Mouse (Mus musculus): Measurements from ENCODE around the gene Gp1ba.
A peak's percentile ranks its signal among the peaks of the same experiment; 100 is the strongest.

Gp1ba gene

DNA sequence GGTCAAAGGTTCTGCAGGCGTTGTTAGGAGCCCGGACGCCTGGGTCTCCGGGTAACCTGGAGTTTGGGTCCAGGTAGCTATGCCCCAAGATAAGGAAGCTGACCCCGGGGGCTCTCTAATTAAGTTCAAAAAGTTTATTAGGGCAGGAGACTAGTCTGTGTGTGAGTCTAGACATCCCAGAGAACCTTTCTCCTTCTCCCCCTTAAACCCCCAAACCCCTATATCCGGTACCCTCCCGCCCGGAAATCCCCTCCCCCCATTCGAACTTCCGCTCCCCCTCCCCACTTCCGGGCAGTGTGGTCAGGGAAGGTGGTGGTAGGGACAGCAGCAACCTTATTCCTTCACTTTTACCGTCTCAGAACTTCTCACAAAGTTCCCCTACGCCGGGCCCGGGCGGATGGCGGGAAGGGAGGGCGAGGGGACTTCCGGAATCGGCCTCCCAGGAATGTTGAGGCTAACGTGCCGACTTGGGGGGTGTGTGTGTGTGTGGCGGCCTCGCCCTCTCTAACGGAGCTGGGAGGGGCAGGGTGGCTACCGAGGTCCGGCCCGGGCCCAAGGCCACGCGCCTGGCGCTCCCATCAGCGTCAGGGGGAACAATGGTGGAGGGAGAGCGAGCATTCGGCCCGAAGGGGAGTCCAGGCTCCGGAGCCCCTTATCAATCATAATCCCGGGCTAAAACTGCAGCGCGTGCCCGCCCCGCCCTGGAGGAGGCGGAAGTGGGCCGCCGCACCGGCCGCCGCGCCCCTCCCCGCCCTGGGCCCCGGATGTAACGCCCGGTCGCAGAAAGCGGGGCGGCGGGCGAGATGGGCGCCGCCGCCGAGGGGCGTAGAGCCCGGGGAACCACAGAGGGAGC is 14.6 kb downstream of the Gp1ba start:
- DNase-seq (ENCODE audit: low spot score), result peak; percentile 61

- peak; percentile 83 for DNase-seq (ENCODE audit: low spot score)
Observed at GRCm38 (mm10) chr11:70654198-70654922, 15.4 kb downstream of the Gp1ba start, which contains the start of gene Pfn1. TSS of gene Pfn1 (minus strand) at chr11:70654644.

GRCm38 (mm10) chr11:70654923-70655570 is 16.1 kb downstream of the Gp1ba start:
- DNase-seq (ENCODE audit: low spot score), result peak; percentile 66

DNA sequence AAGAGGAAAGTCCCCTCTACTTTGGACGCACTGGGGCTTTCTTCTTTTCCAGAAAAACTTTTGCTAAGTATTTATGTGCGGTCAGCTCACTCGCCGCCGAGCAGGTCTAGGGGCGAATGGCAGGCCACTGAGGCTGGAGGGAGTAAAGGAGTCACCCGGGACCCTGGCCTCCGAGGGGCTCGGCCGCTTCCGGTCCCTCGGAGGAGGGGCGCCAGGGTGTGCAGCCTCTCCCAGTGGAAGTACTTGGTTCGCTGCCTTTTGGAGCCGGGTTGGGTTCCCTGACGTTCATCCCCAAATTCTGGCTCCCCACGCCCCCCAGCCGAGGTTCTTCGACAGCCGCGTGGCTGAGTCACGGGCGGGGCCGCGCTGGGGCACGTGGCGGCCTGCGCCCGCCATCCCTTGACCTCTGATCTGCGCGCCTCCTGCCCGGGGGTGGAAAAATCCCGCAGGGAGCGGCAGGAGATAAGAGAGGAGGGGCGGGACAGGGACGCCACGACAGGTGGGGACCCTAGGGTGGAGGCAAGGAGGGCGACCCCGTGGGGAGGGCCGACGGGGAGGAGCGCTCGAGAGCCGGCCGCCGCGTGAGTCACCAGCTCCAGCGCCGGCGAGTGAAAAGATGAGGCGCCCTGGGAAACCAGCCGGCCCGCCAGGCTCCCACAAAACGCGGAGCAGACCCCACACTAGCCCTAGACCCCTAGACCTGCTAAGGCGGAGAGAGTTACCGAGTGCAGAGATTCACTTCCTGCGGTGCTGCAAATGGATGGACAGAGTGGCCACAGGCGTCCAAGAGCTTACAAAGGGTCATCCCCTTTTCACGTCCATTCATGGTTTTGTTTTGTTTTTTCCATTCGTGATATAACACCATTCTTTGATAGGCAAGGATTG is 16.9 kb downstream of the Gp1ba start:
- DNase-seq (ENCODE audit: low spot score), result peak; percentile 34

DNA sequence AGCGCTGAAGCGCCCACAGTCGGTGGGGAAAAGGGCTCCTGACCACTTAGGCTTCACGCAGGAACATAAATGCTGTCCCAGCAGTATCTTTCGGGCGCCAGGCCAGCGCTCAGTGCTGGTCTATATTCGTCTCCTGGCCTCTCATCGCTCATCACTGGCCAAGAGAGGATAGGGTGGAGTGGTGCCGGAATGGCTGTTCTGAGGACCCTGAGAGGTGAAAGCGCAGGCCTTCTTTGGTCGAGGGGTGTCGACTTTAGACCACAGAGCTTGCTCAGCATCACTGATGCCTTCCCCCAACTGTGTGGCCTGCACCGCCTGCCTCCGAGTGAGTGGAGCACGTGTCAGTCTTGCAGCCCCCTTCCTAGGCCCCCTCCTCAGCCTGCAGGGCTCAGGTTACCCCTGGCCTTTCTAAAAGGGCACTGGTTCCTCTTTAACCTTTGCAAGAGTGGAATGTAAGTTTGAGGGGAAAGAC is 17.6 kb downstream of the Gp1ba start:
- no peak for DNase-seq (ENCODE audit: low spot score)

GRCm38 (mm10) chr11:70656964-70657363 is 18.0 kb downstream of the Gp1ba start, which contains the start of gene Eno3:
TSS of gene Eno3 (plus strand) at chr11:70657202.
- DNase-seq (ENCODE audit: low spot score), result no peak

DNA sequence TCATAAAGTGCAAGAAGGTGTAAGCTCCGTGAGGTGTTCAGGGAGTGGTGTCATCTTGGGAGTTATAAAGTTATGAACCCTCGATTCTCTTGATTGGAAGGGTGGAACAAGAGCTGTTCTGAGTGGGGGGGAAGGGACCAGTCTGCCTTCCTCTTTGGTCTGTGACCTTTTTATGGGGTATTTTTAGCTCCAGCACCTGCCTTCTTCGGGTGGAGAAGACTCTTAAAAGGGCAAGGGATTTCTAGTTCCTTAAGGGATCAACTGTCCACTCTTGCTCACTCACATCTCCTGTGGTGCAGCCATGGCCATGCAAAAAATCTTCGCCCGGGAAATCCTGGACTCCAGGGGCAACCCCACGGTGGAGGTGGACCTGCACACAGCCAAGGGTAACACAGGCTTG is 18.7 kb downstream of the Gp1ba start:
- DNase-seq (ENCODE audit: low spot score), result no peak

- no peak for DNase-seq (ENCODE audit: low spot score)
Observed at GRCm38 (mm10) chr11:70657991-70658390, 19.1 kb downstream of the Gp1ba start.

DNA sequence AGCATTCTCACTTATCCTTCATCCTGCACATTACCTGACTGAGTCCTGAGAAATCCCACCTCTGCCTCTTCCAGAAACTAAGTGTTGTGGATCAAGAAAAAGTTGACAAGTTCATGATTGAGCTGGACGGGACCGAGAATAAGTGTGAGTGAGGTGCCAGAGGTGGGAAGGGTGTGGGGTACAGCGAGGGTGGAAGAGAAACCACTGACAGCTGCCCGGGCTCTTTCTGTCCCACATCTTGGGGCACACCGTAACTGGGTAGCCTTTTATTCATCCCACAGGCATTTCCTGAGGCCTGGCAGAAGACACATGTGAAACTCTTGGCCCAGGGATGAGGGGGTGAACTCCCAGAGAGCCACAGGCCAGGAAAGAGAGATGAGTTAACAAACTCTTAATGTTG is 19.6 kb downstream of the Gp1ba start:
- no peak for DNase-seq (ENCODE audit: low spot score)

DNA sequence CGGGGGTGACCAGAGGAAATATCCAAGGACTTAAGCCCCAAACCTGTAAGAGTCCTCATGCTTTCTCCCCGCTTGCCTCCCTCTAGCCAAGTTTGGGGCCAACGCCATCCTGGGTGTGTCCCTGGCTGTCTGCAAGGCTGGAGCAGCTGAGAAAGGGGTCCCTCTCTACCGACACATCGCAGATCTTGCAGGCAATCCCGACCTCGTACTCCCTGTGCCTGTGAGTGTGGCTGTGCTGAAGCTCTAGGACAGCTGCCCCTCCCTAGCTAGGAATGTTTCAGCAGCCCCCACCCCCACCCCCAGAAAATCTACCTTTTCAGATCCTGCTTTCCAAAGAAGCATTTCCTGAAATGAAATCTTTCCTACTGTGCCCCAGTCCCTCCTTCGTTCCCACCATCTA is 20.0 kb downstream of the Gp1ba start:
- DNase-seq (ENCODE audit: low spot score), result no peak

DNA sequence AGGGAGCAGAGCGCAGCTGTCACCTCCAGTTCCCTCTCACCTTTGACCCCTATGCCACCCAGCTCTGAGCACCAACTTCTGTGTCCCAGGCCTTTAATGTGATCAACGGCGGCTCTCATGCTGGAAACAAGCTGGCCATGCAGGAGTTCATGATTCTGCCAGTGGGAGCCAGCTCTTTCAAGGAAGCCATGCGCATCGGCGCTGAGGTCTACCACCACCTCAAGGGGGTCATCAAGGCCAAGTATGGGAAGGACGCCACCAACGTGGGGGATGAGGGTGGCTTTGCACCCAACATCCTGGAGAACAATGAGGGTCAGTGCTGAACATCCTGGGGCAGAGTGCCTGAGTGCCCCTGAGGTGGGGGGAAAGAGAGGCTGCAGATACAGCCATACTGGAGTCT is 21.6 kb downstream of the Gp1ba start:
- DNase-seq (ENCODE audit: low spot score), result no peak

DNA sequence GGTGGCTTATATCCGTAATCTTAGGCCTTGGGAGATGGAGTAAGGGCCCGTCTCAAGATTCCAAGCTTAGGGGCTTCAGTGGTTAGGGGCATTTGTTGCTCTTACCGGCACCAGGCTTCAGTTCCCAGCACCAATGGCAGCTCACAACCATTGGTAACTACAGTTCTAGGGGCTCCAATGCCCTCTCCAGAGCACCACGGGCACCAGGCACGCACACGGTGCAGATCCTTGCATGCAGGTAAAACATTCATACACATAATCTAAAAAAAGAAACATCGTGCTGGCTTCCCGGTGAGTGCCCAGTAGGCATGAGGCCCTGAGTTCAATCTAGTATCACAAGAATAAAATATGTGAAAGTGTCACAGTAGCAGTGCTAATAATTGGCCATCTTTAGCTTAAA is 24.2 kb downstream of the Gp1ba start:
- no peak for DNase-seq (ENCODE audit: low spot score)

DNA sequence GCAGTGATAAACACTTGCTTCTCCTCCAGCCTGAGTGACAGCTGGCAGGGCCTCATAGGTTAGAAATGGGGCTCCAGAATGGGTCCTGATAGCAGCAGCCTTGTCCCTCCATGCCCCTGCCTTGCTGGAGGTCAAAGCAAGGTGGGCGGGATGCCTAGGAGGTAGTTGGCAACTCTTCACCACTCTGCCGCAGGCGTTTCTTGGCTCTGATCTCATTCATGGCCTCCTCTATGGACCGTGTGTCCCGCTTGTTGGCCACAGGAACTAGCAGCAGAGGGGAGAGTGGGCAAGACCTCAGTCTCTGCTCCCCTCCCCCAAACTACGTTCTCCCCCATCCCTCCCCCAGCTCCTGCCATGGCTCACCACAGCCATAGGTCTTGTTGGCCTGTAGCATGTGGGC is 25.0 kb downstream of the Gp1ba start:
- no peak for DNase-seq (ENCODE audit: low spot score)

- no peak for DNase-seq (ENCODE audit: low spot score)
Observed at GRCm38 (mm10) chr11:70664741-70665140, 25.8 kb downstream of the Gp1ba start.

DNA sequence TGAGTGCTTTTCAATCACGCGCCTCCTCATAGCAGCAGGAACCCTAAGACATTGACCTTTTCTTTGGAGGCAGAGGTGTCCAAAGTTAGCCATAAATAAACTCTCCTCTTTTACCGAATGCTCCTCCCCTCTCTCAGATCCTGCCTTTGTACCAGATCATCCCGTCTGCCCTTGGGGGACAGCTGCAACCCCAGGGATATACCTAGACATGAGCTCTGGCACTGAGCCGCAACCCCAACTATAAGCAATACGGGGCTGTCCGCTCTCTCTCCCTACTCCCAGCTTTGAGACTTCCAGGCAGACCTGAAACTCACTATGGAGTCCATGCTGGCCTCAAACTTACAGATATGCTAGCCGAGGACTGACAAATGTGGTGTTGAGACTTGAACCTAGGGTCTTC is 27.8 kb downstream of the Gp1ba start:
- DNase-seq (ENCODE audit: low spot score), result no peak

DNA sequence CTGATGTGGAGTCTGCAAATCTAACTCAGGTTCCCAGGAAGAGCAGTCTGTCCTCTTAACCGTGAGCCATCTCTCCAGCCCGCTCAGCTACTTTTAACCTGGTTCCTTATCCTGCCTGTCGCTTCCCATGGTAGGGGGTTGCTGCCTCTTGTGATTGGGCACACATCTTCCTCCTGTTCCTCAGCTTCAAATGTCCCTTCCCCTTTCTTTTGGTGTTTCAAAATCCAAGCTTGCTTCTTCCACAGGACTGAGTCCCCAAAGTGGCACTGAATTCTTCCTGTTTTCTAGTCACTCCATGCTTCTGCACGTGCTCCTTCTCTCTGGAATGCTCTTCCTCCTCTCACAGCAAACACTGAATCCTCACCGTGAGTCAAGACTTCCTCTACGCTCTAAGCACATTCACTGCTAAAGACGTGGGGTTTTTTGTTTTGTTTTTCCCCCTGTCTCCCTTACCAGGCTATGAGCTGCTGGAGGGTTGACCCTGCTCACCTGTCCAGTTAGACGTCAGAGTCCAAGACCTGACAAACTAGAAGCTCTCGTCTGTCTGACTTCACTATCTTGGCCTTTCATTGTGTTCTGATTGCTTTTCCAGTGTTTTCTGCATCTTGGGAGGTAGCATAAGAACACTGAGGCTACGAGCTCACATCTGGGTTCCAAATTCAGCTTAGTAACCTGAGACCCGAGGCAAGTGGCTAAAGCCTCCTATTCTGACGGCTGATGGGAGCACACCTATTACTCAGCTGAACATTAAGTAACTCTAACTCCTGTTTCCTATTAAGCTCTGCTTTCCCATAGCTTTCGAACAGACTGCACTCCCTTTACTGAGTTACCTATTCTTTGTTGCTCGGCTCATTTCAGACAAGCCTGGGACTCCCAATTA is 28.6 kb downstream of the Gp1ba start:
- DNase-seq (ENCODE audit: low spot score), result no peak

DNA sequence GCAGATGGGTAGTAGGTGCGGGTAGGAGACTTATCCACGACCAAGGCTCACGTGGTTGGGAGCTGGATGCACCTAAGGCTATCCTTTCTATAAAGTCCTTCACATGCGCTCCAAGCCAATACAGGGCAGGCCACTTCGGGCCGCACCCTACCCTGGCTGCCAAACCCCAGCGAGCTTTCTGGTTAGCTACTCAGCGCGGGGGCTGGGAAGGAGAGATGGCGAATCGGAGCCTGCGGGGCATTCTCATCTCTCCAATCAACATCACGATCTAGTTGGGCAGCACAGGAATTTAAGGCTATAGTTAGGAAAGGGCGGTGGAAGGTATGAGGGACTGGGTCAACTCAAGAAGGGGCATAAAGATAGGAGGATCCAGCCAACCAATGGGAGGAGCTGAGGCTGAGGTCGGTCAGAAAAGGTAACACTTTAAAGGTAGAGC is 29.4 kb downstream of the Gp1ba start:
- DNase-seq (ENCODE audit: low spot score), result no peak

DNA sequence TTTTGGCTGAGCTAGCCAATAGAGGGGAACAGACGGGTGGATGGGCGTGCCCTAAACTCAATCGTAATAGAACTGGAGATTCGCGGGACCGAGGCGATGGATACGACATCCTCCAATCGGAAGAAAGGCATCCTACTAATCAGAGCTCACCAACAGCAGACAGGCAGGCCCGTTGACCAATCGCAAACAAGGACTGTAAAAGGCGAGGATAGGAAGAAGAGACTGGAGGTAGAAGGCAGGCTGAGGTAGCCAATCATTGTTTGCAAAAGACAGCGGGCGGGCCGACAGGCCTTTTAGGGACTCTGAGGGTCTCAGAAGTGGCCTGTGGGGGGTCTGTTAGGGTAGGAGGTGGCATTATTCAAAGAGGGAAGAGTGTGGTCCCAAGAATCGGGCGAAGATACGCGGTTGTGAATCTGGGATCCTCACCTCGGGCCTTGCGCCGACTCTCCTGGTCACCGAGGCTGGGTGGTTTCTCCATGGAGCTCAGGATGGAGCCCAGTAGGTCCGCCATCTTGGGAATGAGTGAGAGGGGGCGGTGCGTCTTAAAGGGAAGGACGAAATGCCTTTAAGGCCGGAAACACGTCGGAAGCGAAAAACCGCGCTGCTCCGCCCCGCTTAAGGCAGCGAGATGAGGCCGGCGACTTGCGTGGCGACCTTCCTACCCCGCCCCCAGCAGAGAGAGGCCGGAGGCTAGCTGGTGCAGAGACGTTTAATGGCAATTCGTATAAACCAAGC is 30.0 kb downstream of the Gp1ba start, which contains the start of gene Spag7:
TSS of gene Spag7 (minus strand) at position 646 of the 735 bp plus-strand sequence.
- peak; percentile 96 for DNase-seq (ENCODE audit: low spot score)

- DNase-seq (ENCODE audit: low spot score), result peak; percentile 86
Observed at GRCm38 (mm10) chr11:70669582-70670345, 30.8 kb downstream of the Gp1ba start.

Data from T-cell, adult 2 months (primary cell).